Mouse (Mus musculus): ENCODE measurements around the gene Plscr2.

DNA sequence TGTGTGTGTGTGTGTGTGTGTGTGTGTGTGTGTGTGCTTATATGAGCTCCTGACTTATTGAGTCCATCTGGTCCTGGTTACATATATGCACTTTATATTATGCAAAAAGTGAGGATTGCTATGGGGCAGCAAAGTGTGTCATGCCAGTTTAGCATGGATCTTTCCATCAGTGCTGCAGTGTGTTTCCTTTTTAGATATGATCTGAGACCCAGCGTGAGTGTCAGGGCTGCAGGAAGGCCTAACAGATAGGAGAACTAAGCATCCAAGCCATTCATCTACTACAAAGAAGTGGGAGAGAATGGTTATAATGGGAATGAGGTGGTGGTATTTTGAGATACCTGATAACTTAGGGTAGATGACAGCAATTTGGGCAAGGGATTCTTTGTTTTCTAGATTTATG lies 4.6 kb downstream of the Plscr2 start:
- TF ChIP-seq CTCF (IDR thresholded peaks at IDR 0.05; ENCODE audit: insufficient read depth, low read length) (no peak), POLR2A (IDR thresholded peaks at IDR 0.05; ENCODE audit: borderline replicate concordance, extremely low read depth, low read depth, low read length) (no peak)

Measured in lung, adult 2 months (tissue).